Mouse (Mus musculus) frontal cortex, adult (tissue): ENCODE results near the gene Zyg11a.
"Not testable (repeated sequence)": the region's sequence is repeated elsewhere in the genome, so short reads cannot be mapped to it uniquely, and the experiment has no call there.

ENCODE experiments used
- ATAC-seq: cut with Nextera tagmentation; 2 replicates; pipeline ENCODE4 v1.9.2; 2017; ENCODE audit warnings: mild to moderate bottlenecking, moderate library complexity, mixed read lengths; ENCODE audit not compliant: low TSS enrichment

Gene Zyg11a

DNA sequence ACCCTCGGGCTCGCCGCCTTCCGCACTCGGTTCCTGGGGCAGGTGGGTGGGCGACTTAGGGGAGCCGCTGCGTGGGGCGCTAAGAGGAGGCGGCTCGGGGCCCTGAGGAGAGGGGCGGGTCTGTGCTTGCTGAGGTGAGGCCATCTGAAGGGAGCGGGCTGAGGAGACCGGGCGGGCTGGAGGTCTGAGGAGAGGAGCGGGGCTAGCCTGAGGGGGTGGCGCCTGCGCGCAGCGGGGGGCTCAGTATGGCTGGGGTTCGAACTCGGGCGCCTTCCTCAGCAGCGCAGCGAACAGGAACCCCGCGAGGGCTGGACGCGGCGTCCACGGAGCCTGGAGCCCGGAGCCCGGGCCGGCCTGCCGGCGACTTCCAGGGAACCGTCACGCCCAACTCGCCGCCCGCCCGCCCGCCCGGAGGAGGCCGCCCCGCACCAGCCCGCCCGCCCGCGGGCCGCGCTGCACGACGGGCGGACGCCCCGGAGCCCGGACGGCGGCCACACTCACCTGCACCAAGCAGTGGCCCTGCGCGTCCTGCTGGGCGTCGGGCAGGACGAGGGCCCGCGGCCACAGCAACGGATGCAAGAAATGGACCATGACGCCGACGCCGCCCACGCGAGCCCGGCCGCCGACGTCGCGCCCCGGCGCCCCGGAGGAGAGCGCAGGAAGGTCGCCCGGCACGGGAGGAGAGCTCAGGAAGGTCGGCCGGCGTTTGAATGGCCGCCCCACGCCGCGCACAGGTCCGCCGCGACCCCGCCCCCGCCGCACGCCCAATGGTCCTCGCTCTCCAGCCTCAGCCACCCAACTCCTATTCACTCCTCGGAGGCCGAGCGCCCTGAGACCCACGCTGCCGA, at the start of gene Zyg11a:
Gene Zyg11a (minus strand): TSS at position 717 of the 848 bp plus-strand sequence.
- ATAC-seq = no peak

DNA sequence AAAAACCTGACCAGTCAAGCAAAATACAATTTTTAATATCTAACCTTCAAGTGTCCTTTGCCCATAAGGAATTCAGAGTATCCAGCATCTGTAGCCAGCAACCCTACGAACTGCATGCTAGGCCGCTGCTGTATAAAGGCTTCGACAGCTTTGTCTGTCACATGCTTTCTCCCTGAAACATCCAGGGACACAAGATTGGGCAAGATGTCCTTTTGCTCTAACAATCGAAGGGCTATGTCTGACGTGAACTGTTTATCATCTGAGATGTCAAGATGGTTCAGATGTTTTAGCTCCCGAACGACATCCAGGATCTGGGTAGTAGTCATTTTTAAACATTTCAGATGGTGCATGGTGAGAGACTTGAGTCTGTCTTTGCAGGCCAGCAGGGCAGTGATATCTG, 47.9 kb upstream of the Zyg11a start:
- no peak for ATAC-seq

DNA sequence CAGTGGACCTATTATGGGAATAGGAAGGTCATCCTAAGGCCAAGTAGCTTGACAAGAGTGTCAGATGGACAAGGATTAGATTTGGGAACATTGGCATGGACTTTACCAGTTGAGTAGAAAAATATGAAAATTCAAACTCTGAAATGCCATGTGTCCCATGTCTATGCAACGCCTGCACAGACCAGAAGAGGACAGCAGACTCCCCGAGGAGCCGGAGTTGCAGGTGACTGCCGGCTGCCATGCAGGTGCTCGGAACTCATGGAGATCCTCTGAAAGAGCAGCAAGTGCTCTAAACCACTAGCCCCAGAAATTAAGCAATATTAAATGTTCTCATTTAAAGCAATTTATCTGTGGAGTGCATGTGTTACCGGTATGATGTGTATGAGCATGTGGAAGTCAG, 35.5 kb upstream of the Zyg11a start:
- no peak for ATAC-seq

DNA sequence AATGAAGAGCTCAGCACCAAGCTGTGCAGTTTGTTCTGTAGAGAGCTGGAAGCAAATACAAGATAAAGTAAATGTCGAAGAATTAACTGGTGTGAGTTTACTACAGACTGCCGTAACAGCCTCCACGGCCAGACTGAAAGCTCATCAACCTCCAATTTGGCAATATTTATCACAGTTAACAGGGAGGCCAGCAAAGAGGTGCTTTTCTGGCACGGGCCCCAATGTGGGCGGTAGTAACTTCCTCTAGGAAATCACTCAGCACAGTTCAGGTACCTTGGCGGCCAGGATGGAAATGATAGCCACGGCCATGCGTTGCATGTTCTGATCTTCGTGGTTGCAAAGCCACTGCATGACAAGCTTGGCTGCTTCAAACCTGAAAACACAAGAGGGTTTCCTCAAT, 32.7 kb upstream of the Zyg11a start:
- ATAC-seq = no peak

DNA sequence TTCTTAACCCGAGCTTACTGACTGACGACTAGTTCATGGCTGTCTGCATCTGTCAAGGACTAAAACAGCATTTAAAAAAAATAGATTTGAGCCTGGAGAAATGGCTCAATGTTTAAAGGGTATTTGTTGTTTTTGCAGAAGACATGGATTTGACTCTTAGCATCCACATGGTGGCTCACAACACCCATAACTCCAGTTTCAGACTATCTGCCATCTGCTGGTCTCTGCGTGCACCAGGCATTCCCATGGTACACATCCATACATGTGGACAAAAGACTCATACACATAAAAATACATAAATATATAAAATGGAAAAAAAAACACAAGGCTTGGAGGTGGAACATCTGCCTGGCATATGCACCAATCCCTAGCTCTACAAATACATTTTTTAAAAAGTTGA, 31.5 kb upstream of the Zyg11a start:
- ATAC-seq = no peak

DNA sequence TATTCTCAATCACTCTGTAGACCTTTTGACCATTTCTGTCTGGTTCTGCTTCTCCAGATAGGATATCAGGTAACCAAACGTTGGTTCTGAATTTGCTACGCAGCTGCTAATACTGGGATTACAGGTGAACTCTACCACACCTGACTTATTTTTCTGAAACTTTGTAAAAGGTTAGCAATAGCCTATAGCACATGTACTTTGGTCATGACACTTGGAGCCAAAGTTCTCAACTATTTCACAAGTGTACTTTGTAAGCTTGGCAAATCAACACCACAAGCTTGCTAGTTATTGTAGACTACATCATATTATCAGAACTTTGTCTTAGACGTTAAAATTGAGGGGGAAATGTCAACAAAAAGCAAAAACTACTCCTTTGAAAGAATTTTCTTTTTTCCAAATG, 15.8 kb upstream of the Zyg11a start:
- no peak for ATAC-seq

DNA sequence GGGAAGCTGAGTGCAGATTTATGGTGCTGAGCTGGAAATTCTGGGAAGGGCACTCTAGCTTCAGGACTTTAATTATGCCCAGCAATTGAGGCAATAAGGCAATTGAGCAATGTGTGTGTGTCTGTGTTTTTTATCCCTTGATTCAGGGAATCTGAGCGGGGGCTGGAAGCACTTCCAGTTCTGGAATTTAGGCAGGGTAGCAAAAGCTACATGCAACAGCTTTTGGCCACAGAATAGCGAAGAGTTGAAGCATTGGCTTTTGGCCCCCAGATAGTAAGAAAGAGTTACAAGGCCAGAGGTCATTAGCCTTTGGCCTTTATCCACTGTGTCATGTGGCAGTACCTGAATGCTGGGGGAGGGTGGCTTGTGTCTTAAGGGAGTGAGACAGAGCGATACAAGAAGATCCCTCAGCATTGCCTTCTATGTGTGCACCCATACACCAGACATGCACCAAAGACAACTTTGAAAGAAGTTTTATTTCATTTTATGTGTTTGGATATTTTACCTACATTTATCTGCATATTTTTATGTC, 7.6 kb upstream of the Zyg11a start:
- ATAC-seq = no peak

DNA sequence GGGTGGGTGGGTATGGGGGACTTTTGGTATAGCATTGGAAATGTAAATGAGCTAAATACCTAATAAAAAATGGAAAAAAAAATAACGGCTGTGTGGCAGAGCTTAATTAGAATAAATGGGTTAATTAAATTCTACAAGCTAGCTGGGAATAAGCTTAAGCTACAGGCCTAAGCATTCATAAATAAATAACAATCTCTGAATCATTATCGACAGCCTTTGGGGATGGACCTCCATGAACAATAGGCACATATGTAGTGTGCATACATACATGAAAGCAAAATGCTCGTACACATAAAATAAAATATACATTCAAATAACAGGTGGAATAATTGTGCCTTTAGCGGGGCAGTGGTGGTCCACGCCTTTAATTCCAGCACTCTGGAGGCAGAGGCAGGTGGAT, 4.7 kb upstream of the Zyg11a start:
- no peak for ATAC-seq

DNA sequence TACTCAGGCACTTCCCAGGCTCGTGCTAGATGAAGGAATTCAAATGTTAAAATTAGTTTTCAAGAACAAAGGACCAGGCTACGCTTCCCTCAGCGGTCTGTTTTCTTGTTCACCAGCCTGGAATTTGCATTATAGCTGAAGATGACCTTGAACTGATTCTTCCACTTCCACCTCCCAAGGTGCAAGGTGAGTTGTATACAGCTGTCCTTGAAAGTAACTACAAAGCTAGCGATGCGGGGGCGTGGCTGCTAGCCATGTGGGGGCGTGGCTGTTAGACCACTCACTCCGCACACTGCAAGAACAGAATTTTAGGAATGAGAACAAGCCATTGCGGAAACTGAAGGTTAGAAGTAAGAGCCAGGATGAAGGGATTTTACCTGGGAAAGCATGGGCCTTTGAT, 1.2 kb upstream of the Zyg11a start:
- no peak for ATAC-seq

DNA sequence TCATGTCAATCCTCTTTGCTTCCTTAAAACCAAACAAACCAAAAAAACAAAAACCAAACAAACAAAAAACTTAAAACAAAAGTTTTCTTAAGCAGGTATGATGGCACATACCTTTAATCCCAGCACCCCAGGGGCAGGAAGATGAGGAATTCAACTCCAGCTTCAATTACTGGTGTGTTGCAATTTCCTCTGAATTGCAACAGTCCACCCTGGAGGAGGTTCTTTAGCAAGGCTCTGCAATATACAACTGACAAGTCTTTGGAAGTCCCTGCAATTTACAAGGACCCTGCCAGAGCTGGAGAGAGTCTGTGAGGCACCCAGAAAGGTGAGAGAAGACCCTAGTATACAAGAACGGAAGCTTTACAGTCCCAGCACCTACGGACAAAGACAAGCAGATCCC, 4.8 kb downstream of the Zyg11a start:
- ATAC-seq = no peak

DNA sequence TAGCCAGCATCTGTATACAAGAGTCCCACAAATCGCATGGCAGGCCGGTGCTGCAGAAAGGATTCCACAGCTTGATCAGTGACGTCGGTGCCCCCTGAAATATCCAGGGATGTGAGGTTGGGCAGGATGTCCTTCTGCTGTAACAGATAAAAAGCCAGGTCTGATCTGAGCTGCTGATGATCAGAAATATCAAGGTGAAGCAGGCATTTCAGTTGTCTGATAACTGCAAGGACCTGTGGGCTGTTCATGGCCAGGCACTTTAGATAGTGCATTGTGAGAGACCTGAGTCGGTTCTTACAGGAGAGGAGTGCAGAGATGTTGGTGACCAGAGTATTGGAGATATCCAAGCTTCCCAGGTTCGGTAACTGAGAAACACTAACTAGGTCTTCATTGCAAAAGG, 13.2 kb downstream of the Zyg11a start:
- no peak for ATAC-seq

DNA sequence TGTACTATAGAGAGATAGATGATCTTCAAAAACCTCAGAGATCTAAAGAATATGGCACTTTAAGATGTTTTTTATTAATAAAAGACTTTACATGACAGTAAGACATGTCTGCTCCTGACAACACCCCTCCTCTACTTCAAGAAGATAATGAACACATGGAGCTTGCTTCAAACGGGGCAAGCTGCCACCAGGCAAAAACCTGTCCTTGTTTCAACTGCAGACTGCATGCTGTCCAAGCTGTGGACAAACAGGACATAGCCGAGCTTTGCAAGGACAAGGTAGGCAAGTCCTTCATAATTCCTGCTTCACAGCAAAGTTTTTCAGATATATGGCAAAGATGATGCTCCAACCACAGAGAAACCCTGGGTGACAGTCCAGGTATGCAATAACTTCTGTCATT, 18.6 kb downstream of the Zyg11a start:
- ATAC-seq = no peak

DNA sequence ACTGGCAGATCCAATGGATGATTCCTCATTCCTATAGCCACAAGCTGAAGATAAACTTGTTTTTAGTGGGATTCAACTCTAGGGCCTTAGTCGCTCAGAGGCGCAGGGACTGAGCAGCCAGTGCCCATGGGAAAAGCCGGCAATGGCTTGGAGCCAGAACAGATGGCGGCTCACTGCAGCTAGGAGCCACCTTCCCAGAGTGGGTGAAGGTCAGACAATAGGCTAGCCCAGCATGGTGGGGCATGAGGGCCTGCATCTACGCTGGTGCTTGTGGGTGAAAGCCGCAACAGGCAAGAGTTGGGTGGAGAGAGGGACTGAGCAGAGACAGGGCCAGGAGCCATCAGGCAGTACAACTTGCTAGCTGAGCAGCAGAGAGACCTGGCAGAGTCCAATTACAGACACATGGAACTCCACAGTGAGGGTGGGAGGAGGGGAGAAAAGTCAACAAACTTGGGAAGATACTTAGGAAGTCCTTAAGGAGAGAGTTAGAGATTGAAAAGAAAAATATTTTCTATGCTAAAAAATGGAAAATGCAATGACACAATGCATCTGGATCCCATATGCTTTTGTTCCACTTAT, 21.5 kb downstream of the Zyg11a start:
- ATAC-seq = no peak

DNA sequence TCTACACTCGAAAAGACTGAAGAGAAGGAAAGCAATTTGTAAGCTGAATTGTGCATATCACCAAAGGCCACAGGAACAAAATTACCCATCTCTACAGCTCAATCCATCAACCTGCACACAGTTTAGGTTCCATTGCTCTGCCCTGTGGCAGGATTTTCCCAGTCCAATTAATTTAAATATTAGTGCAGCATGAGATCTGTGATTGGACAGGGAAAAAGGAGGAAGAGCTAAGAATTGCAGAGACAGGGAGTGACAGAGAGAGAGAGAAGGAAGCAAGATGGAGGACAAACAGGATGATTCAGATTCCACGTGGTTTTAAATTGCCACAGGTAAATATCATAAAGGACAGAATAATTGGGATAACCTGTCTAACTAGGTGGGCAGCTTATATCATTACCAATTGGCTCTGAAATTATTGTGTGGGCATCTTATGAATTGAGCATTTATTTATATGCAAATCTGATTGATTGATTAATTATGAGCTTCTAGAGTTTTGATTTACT, 25.0 kb downstream of the Zyg11a start:
- ATAC-seq = no peak

DNA sequence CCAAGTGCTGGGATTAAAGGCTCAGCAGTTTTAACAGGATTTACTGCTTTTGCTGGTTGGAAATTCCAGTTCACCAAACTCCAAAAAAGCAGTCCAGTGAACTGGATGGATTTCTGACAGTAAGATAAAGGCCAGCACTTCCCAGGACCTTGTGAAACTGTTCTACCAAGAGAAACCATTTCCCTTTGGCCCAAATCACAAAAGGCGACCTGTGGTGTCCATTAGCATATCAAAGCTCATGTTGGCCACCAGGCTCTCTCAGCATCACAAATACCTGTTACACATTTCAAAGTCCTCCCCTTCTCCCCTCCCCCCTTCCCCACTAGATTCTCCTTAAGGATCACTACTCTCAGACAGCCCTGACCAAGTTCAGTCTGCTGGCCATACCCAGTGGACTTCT, 35.6 kb downstream of the Zyg11a start:
- no peak for ATAC-seq

DNA sequence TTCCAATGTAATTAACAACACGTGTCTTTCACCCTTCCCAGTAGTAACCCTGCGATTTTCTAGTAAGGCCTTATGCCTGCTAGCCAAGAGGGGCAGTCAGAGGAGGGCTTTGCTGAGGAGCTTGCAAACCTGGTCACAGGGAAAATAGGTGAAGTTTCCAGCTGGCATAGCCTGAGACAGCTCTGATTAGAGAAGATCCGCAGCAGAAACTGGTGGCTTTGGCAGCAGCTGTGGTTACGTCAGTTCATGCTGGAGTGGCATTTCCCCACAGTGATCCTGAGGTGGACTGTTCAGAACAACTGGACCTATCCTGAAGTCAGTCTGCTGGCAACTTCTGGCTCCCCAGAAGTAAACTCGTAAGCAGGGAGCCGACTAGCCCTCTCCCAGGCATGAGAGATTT, 49.8 kb downstream of the Zyg11a start:
- ATAC-seq = no peak

DNA sequence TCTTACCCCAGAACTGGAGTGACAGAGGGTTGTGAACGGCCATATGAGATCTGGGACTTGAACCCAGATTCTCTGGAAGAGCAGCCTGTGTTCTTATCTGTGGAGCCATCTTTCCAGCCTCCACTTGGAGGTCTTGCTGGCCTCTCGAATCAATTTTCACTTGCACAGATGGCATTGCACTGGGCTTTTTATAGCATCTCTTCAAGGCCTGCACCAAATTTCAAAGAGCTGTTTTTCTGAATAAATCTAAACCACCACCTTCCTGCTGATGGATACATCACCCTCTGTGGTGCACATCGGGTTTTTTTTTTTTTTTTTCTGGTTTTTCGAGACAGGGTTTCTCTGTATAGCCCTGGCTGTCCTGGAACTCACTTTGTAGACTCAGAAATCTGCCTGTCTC, 51.0 kb downstream of the Zyg11a start:
- ATAC-seq = peak; percentile 72

DNA sequence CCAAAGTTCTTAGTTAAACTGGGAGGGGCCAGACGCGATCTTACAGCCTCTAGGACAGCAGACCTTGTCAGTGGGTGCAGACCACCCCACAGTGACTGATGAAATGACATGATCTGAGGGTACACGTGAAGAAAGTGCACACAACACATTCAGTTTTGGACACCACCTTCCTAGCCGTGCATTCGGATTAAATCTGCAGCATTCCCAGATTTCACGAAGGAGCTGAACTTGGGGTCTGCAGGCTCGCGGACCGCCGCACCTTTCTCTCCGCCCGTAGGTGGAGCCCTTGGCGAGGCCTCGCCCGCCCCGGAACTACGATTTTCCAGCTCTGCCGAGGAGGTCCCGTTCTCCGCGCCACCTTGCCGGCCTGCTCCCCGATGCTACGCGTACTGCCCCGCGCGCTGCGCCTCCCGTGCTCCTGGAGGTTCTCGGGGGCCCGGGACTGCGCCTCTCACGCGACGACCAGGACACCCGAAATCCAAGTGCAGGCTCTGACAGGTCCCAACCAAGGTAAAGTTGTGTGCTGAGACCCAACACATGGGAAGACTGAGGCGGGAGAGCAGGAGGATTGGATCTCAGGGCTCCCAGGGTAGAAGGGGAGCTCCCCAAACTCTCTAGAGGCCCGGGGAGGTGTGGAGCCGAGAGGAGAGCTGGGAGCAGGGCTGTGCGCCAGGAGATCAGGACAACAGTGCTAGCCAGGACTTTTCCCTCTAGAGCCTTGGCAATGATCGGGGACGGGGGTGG, 52.5 kb downstream of the Zyg11a start, which contains the start of gene Echdc2:
Gene Echdc2 (plus strand): TSS at position 286 of the 744 bp plus-strand sequence.
- peak; percentile 55 for ATAC-seq

DNA sequence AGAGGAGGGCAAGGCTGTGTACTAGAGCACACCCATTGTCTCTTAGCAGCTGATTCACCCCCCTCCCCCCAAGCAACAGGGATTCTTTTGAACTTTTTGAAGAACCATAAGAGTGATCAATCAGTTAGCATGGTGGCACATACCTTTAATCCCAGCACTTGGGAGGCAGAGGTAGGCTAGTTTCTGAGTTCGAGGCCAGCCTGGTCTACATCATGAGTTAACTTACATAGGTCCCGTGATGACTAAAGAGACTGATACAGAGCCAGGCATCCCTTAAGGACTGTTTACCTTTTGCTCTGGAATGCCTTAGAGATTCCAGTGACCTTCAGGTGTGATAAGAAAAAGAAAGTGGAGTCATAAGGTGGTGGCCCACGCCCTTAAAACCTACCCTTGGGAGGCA, 54.6 kb downstream of the Zyg11a start:
- no peak for ATAC-seq

DNA sequence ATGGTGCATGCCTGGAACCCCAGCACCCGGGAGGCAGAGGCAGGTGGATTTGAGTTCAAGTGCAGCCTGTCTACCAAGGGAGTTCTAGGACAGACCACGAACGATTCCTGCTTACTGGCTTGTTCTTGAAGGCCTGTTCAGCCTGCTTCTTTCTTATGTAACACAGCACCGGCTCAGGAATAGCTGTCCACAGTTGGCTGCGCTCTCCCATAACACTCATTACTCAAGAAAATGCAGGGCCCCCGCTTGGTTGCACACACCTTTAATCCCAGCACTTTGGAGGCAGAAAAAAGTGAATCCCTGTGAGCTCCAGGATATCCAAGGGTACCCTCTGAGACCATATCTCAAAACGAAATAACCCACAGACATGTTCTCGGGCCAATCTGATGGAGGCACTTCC, 55.9 kb downstream of the Zyg11a start:
- ATAC-seq = no peak

DNA sequence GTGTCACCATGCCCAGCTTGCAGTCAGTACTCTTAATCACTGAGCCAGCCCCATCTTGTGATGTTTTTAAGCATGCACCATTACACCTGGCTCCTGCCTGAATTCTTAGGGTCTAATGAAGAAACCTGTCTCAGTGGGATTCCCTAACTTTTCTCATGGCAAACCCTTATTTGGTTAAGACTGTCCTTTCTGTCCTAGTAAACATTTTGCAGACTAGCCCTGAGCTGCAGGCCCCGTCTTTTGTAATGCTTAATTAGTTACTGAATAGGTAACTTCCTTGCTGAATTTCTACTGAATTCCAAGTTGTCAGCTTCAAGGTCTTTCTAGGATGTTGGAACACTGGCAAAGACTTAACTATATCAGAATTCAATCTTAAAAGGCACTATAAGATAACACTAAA, 62.7 kb downstream of the Zyg11a start:
- not testable (repeated sequence) for ATAC-seq

DNA sequence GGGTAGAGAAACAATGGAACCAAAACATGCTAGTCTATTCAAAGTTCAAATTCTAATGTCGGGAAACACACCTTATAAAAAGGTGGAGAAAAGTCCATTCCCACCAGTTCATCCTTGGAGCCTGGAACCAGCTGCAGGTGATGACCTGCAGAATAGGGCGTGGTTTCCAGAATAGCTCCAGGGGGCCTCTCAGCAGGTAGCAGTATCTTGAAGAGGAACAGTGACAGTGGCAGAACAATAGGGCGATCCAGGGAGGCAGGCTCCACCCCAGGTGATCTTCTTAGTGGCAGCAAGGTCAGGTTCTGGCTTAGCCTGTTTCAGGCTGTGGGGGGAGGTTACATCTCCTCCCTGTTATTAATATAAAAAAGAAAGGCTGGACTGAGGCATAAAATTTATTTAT, 72.3 kb downstream of the Zyg11a start:
- not testable (repeated sequence) for ATAC-seq
